Mouse (Mus musculus) bone marrow macrophage, adult 2 months (primary cell): ENCODE results near the gene Kdm4a.

Source experiments
- CTCF ChIP-seq: IDR thresholded peaks from 2 replicates; pipeline ENCODE4 v1.5.1; 2012; ENCODE audit warnings: low read depth, mild to moderate bottlenecking, low read length, moderate library complexity
- POLR2A ChIP-seq: IDR thresholded peaks from 2 replicates; pipeline ENCODE4 v1.6.1; 2012; ENCODE audit warnings: mild to moderate bottlenecking, low read depth, low read length, borderline replicate concordance

DNA sequence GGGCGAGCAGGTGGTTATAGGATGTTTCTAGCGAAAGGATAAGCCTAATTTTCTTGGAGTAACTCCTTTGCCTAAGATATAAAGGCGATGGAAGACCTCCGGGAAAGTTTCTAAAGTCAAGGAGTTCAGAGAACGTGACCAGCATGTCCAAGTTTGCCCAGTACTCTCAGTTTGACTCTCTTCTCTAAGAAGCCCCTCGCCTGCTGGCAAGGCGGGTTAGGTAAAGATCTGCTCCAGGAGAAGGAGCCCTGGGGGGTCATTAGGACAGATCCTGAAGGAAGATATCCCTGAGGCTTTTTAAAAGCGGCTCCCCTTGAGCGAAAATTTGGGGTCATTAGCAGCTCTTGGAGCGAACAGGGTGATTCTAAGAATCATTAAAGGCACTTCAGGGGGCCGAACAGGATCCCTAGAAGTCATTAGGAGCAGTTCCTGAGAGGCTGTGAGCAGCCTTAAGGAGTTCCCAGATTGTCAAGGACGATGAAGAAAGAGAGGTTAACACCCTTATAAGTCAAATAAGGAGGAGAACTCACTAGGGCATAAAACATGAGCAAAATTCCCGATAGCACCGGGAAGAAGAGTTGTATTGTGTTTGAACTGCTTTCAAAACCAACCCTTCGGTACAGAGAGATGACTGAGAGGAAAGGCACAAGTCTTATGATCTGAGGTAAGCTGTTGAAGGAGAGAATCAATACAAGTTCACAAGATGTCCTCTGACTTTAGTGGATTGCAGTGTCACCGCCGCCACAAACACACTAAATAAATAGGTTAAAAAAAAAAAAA, 648 bp upstream of the Kdm4a start:
- TF ChIP-seq CTCF (no peak), POLR2A (no peak)
